Mouse (Mus musculus): Measurements from ENCODE around the gene Nek6. TPM values are rescaled to one million over a fixed set of nuclear protein-coding genes. Genes with fewer than 3 reads are reported as not detected.

Nek6 gene
- polyA plus RNA-seq (2015; fragmentation: Nextera tagmentation; extraction: Ambion mirVana) = 111 and 122 TPM in 2 replicates

DNA sequence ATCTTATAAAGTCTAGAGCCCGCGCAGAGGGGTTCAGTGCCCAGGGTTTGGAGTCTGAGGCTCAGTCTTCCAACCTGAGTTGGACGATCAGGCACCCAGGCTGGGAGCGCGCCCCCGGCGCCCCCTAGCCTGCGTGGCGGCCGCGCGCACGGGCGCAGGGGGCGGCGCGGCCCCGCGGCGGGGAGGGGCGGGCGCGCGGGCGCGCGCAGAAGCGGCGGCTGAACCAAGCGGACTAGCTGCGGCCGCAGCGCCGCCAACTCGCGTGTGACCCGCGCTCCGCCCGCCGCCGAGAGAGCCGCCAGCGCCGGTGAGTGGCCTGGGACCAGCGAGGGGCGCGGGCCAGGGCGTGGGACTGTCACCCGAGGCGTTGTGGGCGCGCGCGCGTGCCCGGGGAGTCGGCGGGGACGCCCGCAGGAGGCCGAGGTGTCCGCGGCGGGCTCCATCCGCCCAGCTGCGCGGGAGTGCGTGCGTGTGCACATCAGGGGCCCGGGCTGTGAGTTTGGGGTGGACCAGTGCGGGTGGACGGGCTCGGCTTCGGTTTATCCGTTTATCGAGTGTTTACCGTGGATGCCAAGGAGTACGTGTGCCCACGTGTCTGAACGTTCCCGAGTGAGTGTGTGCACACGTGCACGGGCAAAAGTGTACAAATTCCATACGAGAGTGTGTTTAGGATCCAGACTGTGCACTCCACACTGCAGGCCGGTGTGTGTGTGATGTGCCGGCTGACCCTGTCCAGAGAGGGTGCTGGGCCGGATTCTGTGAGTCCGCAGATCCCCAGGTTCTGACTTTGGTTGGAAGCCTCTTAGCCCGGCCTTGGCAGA is at the start of gene Nek6:
Nek6 (plus strand) TSS at position 157 of the 821 bp plus-strand sequence.
- Histone ChIP-seq H3K27ac (ENCODE audit: low read length) (peak within 1 kb of the TSS; percentile 97), H3K4me3 (replicated peaks; ENCODE audit: low read length) (peak within 1 kb of the TSS; percentile 77), H3K9ac (ENCODE audit: low read length) (peak within 1 kb of the TSS; percentile 95), H3K27me3 (ENCODE audit: control insufficient read depth, insufficient read depth, low read length) (no peaks in the 10 kb centered on the region), H3K36me3 (ENCODE audit: control insufficient read depth, insufficient read depth, low read length) (no peaks in the 10 kb centered on the region), H3K4me1 (ENCODE audit: control insufficient read depth, insufficient read depth, low read length) (peaks cover 29% of the 10 kb centered on the region), H3K4me2 (ENCODE audit: low read depth, low read length) (peak within 1 kb of the TSS; percentile 73), H3K9me3 (replicated peaks; ENCODE audit: control insufficient read depth, low read length) (no peaks in the 10 kb centered on the region)
- ATAC-seq (ENCODE audit: insufficient read depth, low FRiP score) = peak; percentile 83
- under 1% methylated on average over 64 of the region's 90 CpGs for WGBS

- WGBS = 56% methylated on average over 3 of the region's 3 CpGs
- Histone ChIP-seq H3K9me3 (replicated peaks; ENCODE audit: control insufficient read depth, low read length) (no peaks in the 10 kb centered on the region), H3K4me2 (ENCODE audit: low read depth, low read length) (no peak overlapping the region), H3K36me3 (ENCODE audit: control insufficient read depth, insufficient read depth, low read length) (no peaks in the 10 kb centered on the region), H3K9ac (ENCODE audit: low read length) (no peak overlapping the region), H3K4me1 (ENCODE audit: control insufficient read depth, insufficient read depth, low read length) (peaks cover 8% of the 10 kb centered on the region), H3K27ac (ENCODE audit: low read length) (no peak overlapping the region), H3K4me3 (replicated peaks; ENCODE audit: low read length) (no peak overlapping the region), H3K27me3 (ENCODE audit: control insufficient read depth, insufficient read depth, low read length) (no peaks in the 10 kb centered on the region)
- no peak for ATAC-seq (ENCODE audit: insufficient read depth, low FRiP score)
These were observed 49.1 kb upstream of the Nek6 start for GRCm38 (mm10) chr2:38462323-38462722.

DNA sequence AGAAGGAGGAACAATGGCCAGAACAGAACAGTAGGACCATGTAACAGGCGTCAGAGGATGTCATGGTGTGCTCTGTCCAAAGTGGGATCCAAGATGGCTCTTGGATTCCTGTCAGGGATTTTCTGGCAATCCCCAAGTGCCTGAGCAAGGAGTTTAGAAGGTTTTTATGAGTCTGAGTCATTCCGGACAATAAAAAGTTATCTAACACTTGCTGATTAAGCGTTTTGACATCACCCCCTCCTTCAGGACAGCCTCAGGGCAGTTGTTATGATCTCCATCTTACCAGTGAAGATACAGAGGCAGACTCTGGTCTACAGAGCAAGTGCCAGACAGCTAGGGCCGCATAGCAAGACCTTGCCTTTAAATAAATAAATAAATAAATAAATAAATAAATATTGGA is 42.6 kb upstream of the Nek6 start:
- 82% methylated on average over 4 of the region's 4 CpGs for WGBS
- H3K4me2 ChIP-seq (ENCODE audit: low read depth, low read length) = no peak overlapping the region
- no peak for ATAC-seq (ENCODE audit: insufficient read depth, low FRiP score)

DNA sequence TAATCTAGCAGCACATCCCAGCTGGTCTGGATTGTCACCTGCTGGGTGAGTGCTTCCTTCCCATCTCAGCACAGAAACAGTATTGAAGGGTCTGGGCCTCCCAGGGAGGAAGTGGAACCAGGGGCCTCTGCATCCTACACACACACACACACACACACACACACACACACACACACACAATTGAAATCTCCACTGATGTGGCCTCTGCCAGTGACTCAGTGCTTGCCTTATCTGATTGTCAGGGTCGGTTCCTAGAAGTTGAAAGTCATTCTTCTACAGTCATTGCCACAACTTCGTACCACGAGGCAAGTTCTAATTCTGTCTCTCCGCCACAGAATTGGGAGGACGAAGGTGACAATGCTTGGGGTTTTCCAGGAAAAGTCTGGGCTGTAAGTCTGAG is 39.7 kb upstream of the Nek6 start:
- Histone ChIP-seq H3K4me2 (ENCODE audit: low read depth, low read length) (no peak overlapping the region), H3K27ac (ENCODE audit: low read length) (no peak overlapping the region), H3K9ac (ENCODE audit: low read length) (no peak overlapping the region), H3K4me1 (ENCODE audit: control insufficient read depth, insufficient read depth, low read length) (no peaks in the 10 kb centered on the region), H3K36me3 (ENCODE audit: control insufficient read depth, insufficient read depth, low read length) (no peaks in the 10 kb centered on the region), H3K9me3 (replicated peaks; ENCODE audit: control insufficient read depth, low read length) (no peaks in the 10 kb centered on the region), H3K4me3 (replicated peaks; ENCODE audit: low read length) (no peak overlapping the region), H3K27me3 (ENCODE audit: control insufficient read depth, insufficient read depth, low read length) (no peaks in the 10 kb centered on the region)
- ATAC-seq (ENCODE audit: insufficient read depth, low FRiP score) = no peak; the same call in 1 of the 2 replicates
- WGBS = 56% methylated on average over 5 of the region's 5 CpGs

More for the DNA sequence above, 42.6 kb upstream of the Nek6 start:
- no peak overlapping the region for H3K9ac ChIP-seq (ENCODE audit: low read length)
- H3K36me3 ChIP-seq (ENCODE audit: control insufficient read depth, insufficient read depth, low read length) = no peaks in the 10 kb centered on the region
- H3K4me3 ChIP-seq (replicated peaks; ENCODE audit: low read length) = no peak overlapping the region
- H3K4me1 ChIP-seq (ENCODE audit: control insufficient read depth, insufficient read depth, low read length) = no peaks in the 10 kb centered on the region
- H3K27ac ChIP-seq (ENCODE audit: low read length) = no peak overlapping the region
- H3K27me3 ChIP-seq (ENCODE audit: control insufficient read depth, insufficient read depth, low read length) = no peaks in the 10 kb centered on the region
- H3K9me3 ChIP-seq (replicated peaks; ENCODE audit: control insufficient read depth, low read length) = no peaks in the 10 kb centered on the region

DNA sequence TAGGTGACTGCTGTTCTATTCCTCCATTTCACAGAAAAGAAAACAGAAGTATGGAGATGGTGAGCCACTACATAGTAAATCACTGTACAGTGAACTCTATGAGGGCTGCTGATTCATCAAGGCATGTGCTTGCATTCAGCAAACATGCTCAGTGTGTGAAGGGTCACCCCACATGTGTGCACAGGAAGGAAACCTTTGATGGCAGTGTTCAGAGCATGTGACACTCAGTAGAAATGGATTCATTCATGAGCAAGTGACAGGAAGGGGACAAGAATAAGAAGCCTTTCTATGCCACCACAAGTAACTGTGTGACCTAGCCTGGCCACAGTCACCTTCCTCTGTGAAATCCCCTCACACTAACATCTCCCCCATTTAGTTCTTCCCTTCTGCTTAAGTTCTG is 38.6 kb upstream of the Nek6 start:
- Histone ChIP-seq H3K4me3 (replicated peaks; ENCODE audit: low read length) (no peak overlapping the region), H3K9ac (ENCODE audit: low read length) (no peak overlapping the region), H3K4me2 (ENCODE audit: low read depth, low read length) (no peak overlapping the region), H3K27ac (ENCODE audit: low read length) (no peak overlapping the region), H3K4me1 (ENCODE audit: control insufficient read depth, insufficient read depth, low read length) (no peaks in the 10 kb centered on the region), H3K36me3 (ENCODE audit: control insufficient read depth, insufficient read depth, low read length) (no peaks in the 10 kb centered on the region), H3K27me3 (ENCODE audit: control insufficient read depth, insufficient read depth, low read length) (no peaks in the 10 kb centered on the region), H3K9me3 (replicated peaks; ENCODE audit: control insufficient read depth, low read length) (no peaks in the 10 kb centered on the region)
- no peak for ATAC-seq (ENCODE audit: insufficient read depth, low FRiP score)

DNA sequence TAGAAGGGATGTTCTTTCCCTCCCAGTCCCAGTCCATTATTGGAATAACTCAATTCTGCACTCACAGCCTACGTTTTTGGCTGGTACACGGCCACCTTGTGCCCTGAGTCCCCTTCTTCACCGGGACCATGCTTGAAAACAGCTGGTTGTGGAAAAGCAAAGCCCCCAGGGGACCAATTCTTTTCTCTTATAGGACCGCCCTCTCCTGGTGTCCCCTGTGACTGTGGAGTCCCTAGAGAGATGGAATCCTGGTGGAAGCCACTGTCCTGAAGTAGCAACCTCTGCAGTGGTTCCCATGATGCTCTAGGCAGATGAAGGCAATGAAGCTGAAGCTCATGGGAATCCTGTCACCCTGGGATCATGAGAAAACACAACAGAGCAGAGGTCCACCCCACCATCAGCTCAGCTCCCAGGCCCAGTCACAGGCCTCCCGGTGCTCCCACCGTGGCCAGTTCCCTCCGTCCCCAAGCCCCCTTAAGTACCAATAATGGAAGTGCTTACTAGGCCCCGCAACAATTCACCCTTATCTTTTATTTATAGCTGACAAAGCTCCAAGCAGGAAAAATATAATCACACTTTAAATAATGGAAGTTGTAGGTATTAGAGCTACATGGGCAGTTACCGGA is 34.5 kb upstream of the Nek6 start:
- WGBS = 77% methylated on average over 9 of the region's 9 CpGs

DNA sequence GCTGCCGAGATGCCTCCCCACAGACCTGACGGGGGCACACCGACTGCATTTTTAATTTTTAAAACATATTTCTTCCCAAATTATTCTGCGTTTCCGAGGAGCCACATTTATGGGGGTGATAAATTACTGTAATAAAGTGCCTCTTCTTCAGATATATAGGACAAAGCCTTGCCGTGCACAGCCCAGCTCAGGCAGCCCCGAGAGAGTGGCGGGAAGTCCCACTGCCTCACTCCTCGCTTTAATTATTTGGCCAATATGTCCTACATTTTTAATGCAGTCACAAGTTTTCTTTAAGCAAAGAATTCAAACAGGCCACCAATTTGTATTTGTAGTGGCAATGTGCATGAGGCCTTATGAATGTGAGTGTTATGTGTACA is 34.0 kb upstream of the Nek6 start:
- no peak overlapping the region for H3K27ac ChIP-seq (ENCODE audit: low read length)
- ATAC-seq (ENCODE audit: insufficient read depth, low FRiP score) = no peak
- H3K36me3 ChIP-seq (ENCODE audit: control insufficient read depth, insufficient read depth, low read length) = no peaks in the 10 kb centered on the region
- no peak overlapping the region for H3K9ac ChIP-seq (ENCODE audit: low read length)
- H3K4me2 ChIP-seq (ENCODE audit: low read depth, low read length) = no peak overlapping the region
- 87% methylated on average over 9 of the region's 9 CpGs for WGBS
- no peaks in the 10 kb centered on the region for H3K9me3 ChIP-seq (replicated peaks; ENCODE audit: control insufficient read depth, low read length)
- no peaks in the 10 kb centered on the region for H3K4me1 ChIP-seq (ENCODE audit: control insufficient read depth, insufficient read depth, low read length)
- H3K4me3 ChIP-seq (replicated peaks; ENCODE audit: low read length) = no peak overlapping the region
- H3K27me3 ChIP-seq (ENCODE audit: control insufficient read depth, insufficient read depth, low read length) = no peaks in the 10 kb centered on the region

More for the DNA sequence above, 34.5 kb upstream of the Nek6 start:
- H3K9ac ChIP-seq (ENCODE audit: low read length) = no peak overlapping the region
- no peak overlapping the region for H3K27ac ChIP-seq (ENCODE audit: low read length)
- no peaks in the 10 kb centered on the region for H3K27me3 ChIP-seq (ENCODE audit: control insufficient read depth, insufficient read depth, low read length)
- no peaks in the 10 kb centered on the region for H3K36me3 ChIP-seq (ENCODE audit: control insufficient read depth, insufficient read depth, low read length)
- no peak overlapping the region for H3K4me2 ChIP-seq (ENCODE audit: low read depth, low read length)
- no peaks in the 10 kb centered on the region for H3K4me1 ChIP-seq (ENCODE audit: control insufficient read depth, insufficient read depth, low read length)
- no peak for ATAC-seq (ENCODE audit: insufficient read depth, low FRiP score)
- H3K9me3 ChIP-seq (replicated peaks; ENCODE audit: control insufficient read depth, low read length) = no peaks in the 10 kb centered on the region
- no peak overlapping the region for H3K4me3 ChIP-seq (replicated peaks; ENCODE audit: low read length)

DNA sequence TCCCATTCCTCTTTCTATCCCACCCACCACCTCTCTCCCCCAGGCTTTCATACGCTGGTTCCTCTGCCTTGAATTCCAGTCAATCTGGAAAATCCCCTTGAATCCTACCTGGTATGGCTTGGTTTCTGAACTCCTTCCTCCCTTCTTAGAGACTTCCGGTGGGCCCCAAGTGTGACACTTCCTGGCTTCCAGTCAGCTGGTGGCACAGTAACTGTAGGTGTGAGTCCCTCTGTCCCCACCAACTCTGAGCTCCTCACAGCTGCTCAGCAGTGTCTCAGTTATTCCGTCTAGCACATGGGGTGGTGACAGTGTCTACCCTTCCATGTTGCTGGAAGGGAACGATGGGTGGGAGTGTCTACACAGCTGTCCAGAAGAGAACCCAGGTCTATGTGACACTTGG is 32.8 kb upstream of the Nek6 start:
- no peaks in the 10 kb centered on the region for H3K27me3 ChIP-seq (ENCODE audit: control insufficient read depth, insufficient read depth, low read length)
- H3K27ac ChIP-seq (ENCODE audit: low read length) = no peak overlapping the region
- H3K9me3 ChIP-seq (replicated peaks; ENCODE audit: control insufficient read depth, low read length) = no peaks in the 10 kb centered on the region
- 86% methylated on average over 4 of the region's 4 CpGs for WGBS
- H3K36me3 ChIP-seq (ENCODE audit: control insufficient read depth, insufficient read depth, low read length) = no peaks in the 10 kb centered on the region
- no peak overlapping the region for H3K9ac ChIP-seq (ENCODE audit: low read length)
- ATAC-seq (ENCODE audit: insufficient read depth, low FRiP score) = no peak
- H3K4me3 ChIP-seq (replicated peaks; ENCODE audit: low read length) = no peak overlapping the region
- no peak overlapping the region for H3K4me2 ChIP-seq (ENCODE audit: low read depth, low read length)
- H3K4me1 ChIP-seq (ENCODE audit: control insufficient read depth, insufficient read depth, low read length) = no peaks in the 10 kb centered on the region

DNA sequence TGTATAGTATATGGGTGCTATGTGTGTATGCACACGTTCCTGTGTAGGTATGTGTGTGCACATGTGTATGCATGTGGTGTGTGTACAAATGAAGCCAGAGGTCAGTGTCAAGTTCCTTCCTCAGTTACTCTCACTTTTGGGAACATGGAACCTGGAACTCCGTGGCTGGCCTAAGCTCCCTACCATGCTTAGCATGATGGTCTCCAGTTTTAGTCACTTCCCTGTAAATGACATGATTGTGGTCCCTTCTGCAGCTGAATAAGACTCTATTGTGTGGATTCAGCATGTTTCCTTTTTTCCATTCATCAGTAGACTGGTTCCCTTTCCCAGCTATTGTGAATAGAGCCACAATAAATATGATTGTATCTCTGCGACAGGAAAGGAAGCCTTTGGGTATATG is 31.9 kb upstream of the Nek6 start:
- no peak overlapping the region for H3K9ac ChIP-seq (ENCODE audit: low read length)
- 73% methylated on average over 3 of the region's 3 CpGs for WGBS
- no peak overlapping the region for H3K27ac ChIP-seq (ENCODE audit: low read length)
- no peak for ATAC-seq (ENCODE audit: insufficient read depth, low FRiP score)
- H3K36me3 ChIP-seq (ENCODE audit: control insufficient read depth, insufficient read depth, low read length) = no peaks in the 10 kb centered on the region
- peaks cover 6% of the 10 kb centered on the region; the same call in 1 of the 2 replicates for H3K4me1 ChIP-seq (ENCODE audit: control insufficient read depth, insufficient read depth, low read length)
- H3K9me3 ChIP-seq (replicated peaks; ENCODE audit: control insufficient read depth, low read length) = no peaks in the 10 kb centered on the region
- no peaks in the 10 kb centered on the region for H3K27me3 ChIP-seq (ENCODE audit: control insufficient read depth, insufficient read depth, low read length)
- no peak overlapping the region for H3K4me3 ChIP-seq (replicated peaks; ENCODE audit: low read length)
- no peak overlapping the region for H3K4me2 ChIP-seq (ENCODE audit: low read depth, low read length)

Data from stomach, embryonic 16.5 days (tissue).